Mouse (Mus musculus): ENCODE data around the gene Atp6v0a1. TPM values are rescaled to one million over a fixed set of nuclear protein-coding genes. Genes with fewer than 3 reads are reported as not detected.

Gene Atp6v0a1
- total RNA-seq, 2 experiments from 2014 or later = 65.0 to 71.5 TPM

DNA sequence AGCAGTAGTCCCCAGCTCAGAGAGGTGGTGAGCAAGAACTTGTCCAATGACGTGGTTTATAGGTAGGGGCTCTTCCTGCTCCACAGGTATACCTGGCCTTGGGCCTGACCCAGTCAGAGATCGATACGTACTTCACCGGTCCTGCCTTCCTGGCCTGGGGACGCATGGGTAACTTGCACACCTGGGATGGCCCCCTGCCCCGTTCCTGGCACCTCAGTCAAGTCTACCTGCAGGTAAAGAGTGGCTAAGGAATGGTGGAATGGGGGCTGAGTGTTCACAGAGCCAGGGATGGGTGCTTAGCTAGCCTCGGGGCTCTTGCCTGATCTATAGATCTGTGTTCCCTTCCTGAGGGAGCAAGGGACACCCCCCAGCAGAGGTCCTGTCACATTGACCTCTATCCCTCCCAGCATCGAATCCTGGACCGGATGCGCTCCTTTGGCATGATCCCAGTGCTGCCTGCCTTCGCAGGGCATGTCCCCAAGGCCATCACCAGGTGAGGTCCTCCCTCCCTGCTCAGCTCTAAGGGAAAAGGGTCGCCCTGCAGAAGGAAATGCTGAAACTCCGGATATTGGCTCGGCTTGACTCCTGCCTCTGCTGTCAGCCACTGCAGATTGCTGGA lies 62.7 kb downstream of the Atp6v0a1 start:
- ATAC-seq (replicated peaks; ENCODE audit: low FRiP score, low TSS enrichment, poor library complexity, severe bottlenecking) = no peak

DNA sequence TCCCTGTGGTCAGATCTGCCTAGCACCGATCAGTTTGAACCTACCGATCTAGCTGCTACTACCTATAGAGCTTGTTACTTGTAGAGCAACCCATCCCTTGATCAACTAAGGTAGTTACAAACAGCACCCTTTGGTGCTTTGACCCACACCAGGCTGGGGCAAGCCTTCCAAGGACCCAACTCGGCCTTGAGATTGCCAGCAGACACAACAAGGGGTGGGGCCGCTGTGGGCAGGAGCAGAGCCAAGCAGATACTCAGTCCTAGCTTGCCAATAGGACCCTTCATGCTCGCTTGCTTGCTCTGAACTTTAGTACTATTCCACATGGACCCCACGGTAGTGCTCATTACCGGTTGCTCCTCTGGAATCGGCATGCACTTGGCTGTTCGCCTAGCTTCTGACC lies 68.9 kb downstream of the Atp6v0a1 start, which contains the start of gene Hsd17b1:
TSS of gene Hsd17b1 (plus strand) at position 291 of the 400 bp plus-strand sequence.
- no peak for ATAC-seq (replicated peaks; ENCODE audit: low FRiP score, low TSS enrichment, poor library complexity, severe bottlenecking)

DNA sequence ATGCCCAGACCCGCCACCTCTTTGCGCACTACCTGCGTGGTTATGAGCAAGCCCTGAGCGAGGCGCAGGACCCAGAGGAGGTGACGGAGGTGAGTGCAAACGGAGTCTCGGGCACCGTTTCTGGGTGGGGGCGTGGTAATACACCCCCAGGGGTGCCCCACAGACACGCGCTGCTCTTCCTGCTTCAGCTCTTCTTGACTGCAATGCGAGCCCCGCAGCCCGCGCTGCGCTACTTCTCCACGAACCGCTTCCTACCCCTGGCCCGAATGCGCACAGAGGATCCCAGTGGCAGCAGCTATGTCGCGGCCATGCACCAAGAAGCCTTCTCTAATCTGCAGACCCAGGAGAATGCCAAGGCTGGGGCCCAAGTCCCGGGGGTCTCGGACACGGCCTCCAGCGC lies 70.5 kb downstream of the Atp6v0a1 start:
- no peak for ATAC-seq (replicated peaks; ENCODE audit: low FRiP score, low TSS enrichment, poor library complexity, severe bottlenecking)

DNA sequence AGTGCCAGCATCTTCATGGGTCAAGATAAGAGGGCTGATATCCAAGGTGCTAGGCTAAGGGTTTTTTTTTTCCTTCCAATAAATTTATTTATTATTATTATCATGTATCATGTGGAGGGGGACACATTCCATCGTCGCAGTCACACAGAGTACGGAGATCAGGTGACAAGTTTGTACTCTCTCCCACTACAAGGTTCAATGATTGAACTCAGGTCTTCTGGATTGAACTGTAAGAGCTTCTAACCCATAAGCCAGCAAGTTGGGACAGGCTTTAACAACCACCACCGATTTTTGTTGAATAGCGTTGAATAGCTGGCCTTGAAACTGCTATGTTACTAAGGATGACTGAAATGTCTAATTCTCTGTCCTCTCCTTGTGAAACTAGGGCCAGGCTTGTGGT lies 71.2 kb downstream of the Atp6v0a1 start:
- ATAC-seq (replicated peaks; ENCODE audit: low FRiP score, low TSS enrichment, poor library complexity, severe bottlenecking) = no peak

DNA sequence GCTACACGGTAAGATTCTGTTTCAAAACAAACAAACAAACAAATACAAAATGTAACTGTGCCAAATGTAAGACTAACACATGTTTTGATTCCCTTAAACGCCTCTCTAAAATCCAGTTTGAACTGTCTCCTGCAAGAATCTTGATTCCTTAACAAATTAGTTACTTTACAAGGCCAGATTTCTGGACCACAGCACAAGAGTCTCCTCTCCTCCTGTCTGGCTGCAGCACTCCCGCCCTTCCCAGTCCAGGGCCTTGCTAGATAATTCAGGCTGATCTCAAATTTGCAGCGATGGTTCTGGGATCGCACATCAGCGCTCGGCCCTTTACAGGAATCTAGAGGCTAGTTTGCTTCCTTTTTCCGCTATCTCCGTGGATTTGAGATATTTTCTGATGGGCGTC lies 72.4 kb downstream of the Atp6v0a1 start:
- ATAC-seq (replicated peaks; ENCODE audit: low FRiP score, low TSS enrichment, poor library complexity, severe bottlenecking) = no peak

DNA sequence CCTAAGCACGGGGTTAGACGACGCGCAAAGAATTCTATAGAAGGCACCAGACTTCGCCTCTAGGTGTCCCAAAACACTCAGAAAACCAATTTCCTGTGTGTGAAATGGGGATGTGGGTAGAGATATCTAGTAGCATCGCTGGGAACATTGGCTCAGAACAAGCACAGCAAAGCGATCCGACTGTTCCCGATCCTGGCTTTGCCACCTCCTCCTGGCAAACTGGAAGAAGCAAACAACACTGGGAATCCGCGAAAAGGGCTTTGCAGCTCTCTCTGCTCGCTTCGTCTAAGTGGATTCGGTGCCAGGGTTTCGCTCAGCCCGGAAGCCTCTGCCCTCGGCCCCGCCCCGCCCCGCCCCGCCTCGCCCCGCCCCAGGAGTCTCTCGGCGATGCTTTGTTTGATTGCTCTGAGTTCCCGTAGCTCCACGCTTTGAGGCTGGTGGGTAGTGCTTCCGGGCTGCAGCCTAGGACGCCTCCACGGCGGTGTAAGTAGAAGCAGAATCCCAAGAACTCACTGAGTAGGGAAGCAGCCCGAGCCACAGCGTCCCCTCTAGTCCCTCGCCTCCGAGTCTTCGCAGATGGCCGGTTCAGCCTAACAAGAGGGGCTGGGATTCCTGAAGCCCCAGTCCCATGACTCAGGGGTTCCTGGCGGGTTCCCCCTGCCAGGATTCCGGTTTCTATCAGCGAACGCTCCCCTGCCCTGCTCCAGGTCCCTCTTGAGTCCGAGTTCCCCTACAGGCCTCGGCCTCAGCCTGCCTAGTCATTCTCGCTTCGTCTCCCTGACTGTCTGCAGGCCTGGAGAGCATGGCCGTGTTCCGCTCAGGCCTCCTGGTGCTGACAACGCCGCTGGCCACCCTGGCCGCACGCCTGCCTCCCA lies 73.2 kb downstream of the Atp6v0a1 start, which contains the start of gene Coasy:
TSS of gene Coasy (plus strand) at position 358 of the 875 bp plus-strand sequence.
- peak; percentile 62 for ATAC-seq (replicated peaks; ENCODE audit: low FRiP score, low TSS enrichment, poor library complexity, severe bottlenecking)

DNA sequence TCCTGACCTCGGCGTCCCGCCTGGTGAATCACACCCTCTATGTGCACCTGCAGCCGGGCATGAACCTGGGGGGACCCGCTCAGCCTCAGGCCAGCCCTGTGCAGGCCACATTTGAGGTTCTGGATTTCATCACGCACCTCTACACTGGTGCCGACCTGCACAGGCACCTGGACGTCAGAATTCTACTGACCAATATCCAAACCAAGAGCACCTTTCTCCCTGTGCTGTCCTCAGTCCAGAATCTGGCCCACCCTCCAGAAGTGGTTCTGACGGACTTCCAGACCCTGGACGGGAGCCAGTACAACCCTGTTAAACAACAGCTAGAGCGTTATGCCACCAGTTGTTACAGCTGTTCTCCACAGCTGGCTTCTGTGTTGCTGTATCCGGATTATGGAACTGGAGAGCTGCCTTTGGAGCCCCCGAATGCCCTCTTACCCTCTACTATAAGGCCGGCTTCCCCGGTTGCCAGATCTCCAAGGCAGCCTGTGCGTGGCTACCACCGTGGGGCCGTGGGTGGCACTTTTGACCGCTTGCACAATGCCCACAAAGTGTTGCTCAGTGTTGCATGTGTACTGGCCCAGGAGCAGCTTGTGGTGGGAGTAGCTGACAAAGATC lies 73.9 kb downstream of the Atp6v0a1 start:
- no peak for ATAC-seq (replicated peaks; ENCODE audit: low FRiP score, low TSS enrichment, poor library complexity, severe bottlenecking)

DNA sequence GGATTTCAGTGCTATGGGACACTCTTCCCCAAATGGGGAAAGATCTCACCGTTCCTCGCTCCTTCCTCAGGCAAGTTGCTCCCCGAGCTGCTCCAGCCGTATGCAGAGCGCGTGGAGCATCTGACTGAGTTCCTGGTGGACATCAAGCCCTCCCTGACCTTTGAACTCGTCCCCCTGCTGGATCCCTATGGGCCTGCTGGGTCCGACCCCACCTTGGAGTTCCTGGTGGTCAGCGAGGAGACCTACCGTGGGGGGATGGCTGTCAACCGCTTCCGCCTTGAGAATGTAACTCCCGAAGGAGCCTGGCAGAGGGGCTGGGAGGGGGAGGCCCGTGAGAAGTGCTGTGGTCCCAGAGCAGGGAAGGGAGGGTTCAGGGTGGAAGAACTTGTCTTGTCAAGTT lies 75.0 kb downstream of the Atp6v0a1 start:
- ATAC-seq (replicated peaks; ENCODE audit: low FRiP score, low TSS enrichment, poor library complexity, severe bottlenecking) = no peak

DNA sequence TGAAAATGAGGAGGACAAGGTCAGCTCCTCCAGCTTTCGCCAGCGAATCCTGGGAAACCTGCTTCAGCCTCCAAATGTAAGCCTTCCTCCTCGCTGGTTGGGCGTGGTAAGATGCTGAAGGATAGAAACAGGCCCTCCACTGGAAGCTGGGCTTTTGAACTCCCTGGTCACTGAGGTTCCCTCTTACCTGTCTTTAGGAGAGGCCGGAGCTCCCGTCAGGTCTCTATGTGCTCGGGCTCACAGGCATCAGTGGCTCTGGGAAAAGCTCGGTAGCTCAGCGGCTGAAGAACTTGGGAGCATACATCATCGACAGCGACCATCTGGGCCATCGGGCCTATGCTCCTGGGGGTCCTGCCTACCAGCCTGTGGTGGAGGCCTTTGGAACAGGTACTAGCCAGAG lies 75.6 kb downstream of the Atp6v0a1 start:
- no peak for ATAC-seq (replicated peaks; ENCODE audit: low FRiP score, low TSS enrichment, poor library complexity, severe bottlenecking)

DNA sequence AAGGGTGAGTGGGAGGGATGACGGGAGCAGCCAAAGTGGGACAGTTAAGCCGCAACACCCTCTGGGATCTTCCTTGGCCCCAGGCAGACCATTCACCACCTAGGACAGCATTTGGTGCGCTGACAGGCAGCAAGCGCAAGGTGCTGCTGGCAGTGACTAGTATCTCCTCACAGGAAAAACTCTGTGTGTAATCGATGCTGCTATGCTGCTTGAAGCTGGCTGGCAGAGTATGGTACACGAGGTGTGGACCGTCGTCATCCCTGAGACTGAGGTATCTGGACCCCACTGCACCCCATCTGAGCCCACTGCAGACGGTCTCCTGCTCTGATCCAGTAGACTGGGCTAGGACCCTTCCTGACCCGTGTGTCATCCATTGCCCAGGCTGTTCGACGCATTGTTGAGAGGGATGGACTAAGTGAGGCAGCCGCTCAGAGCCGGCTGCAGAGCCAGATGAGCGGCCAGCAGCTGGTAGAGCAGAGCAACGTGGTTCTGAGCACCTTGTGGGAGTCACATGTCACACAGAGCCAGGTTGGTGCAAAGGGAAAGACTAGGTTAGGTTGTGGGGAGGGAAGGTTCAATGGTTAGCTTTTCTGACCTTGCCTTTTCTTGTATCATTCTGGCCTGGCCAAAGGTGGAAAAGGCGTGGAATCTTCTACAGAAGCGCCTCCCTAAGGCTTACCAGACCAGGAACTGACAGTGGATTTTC lies 76.5 kb downstream of the Atp6v0a1 start:
- ATAC-seq (replicated peaks; ENCODE audit: low FRiP score, low TSS enrichment, poor library complexity, severe bottlenecking) = no peak

DNA sequence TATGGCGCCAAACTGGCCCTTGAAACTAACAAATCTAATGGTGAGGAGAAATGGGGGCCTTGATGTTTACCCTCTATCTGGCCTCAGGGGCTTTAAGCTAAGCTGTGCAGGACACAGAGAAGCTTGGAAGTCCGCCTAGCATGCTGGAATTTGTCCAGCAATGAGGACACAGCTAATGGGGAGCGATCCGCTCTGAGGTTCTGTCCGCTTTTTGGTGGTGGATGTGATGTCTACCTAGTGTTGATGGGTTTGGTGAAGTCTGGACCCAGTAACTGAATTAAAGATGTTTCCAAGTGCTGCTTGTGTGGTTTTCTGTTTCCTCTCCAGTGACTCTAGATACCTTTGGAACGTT lies 77.0 kb downstream of the Atp6v0a1 start:
- ATAC-seq (replicated peaks; ENCODE audit: low FRiP score, low TSS enrichment, poor library complexity, severe bottlenecking) = no peak

DNA sequence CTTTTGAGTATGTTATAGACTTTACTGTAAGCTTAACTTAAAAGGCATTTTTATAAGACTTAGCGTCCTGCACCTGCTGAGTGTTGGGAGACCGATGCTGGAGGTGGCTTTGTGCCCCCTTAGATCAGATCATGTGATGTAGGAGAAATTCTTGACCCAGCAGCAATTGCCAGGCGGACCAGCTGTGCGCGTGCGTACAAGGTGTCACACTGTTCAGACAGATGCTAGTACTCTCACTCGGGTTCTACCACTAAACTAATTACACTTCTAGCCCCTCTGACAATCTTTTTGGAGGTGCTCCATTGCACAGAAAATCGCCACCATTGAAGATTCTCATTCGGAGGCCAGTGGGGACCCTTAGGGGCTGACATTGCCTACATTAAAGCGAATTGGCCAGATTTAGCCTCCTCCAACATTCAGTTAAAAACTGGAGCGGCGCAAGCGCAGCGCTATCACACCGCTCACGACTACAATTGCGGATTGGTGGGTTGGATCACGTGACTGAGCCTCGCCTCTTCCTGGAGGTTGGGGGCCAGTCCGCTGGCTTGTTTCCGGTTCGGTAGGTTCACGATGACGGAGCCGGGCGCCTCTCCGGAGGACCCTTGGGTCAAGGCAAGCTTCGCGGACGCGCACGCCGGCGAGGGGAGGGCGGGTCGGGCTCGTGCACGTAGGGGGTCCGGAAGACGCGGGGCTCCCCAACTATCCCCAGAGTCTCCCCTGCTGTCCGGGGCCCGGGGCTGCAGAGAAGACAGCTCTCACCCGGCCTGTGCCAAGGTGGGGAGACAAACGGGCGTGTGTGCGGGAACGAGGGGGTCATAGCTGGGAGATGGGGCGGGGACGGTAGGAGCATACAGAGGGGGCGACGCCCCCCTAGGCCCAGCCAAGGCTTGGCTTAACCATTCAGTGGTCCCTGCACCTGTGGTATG lies 77.8 kb downstream of the Atp6v0a1 start, which contains the start of gene Mlx:
TSS of gene Mlx (plus strand) at position 522 of the 926 bp plus-strand sequence.
- ATAC-seq (replicated peaks; ENCODE audit: low FRiP score, low TSS enrichment, poor library complexity, severe bottlenecking) = peak; percentile 72

DNA sequence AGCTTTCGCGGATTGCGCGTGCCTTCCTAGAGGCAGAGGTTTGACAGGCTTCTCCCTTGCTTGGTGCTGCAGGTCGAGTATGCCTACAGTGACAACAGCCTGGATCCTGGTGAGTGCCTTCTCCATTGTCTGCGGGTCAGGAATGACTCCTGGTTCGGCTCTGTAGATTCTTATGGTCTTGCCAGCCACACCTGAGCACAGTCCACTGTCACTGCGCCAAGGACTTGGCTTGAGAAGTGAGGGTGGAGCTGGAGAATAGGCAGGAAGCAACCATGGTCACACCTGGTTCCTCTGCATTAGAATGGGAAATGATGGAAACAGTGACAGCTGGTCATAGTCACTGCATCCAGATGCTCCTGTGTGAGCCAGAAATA lies 78.4 kb downstream of the Atp6v0a1 start:
- peak; percentile 11; the same call in 1 of the 2 replicates for ATAC-seq (replicated peaks; ENCODE audit: low FRiP score, low TSS enrichment, poor library complexity, severe bottlenecking)

DNA sequence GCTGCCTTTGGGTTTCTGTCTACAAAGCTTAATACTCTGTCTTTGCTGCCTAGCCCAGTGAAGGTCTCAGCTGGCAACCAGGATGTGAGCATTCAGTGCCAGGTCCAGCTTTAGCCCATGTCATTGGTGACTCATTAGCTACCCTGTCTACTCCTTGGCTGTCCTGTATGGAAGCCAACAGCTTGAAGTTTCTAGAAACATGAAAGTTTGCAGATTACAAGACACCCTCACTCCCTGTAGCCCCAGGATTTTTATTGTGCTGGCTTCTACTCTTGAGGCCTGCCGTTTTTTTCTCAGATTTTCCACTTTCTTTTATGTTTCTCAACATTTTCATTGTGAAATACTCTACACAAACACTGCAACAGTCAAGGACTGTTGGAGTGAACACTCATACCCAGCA lies 80.7 kb downstream of the Atp6v0a1 start:
- no peak for ATAC-seq (replicated peaks; ENCODE audit: low FRiP score, low TSS enrichment, poor library complexity, severe bottlenecking)

DNA sequence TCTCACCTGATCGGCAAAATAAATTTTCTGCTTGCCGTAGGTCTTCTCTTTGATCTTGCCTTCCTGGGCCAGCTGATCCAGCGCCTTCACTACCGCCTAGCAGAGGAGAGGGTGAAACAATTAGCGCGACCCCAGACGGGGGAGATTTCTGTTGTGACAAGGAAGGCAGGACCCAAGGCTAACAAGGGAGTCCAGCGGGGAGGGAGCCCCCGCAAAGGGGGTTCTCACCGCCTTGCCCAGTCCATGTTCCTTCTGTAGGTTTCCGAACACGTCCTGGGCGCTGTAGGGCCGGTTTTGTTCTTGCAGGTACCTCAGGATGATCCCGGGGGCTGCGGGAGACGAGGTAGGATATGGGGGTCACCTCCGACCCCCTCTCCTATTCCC lies 85.7 kb downstream of the Atp6v0a1 start:
- ATAC-seq (replicated peaks; ENCODE audit: low FRiP score, low TSS enrichment, poor library complexity, severe bottlenecking) = peak; percentile 16; the same call in 1 of the 2 replicates

DNA sequence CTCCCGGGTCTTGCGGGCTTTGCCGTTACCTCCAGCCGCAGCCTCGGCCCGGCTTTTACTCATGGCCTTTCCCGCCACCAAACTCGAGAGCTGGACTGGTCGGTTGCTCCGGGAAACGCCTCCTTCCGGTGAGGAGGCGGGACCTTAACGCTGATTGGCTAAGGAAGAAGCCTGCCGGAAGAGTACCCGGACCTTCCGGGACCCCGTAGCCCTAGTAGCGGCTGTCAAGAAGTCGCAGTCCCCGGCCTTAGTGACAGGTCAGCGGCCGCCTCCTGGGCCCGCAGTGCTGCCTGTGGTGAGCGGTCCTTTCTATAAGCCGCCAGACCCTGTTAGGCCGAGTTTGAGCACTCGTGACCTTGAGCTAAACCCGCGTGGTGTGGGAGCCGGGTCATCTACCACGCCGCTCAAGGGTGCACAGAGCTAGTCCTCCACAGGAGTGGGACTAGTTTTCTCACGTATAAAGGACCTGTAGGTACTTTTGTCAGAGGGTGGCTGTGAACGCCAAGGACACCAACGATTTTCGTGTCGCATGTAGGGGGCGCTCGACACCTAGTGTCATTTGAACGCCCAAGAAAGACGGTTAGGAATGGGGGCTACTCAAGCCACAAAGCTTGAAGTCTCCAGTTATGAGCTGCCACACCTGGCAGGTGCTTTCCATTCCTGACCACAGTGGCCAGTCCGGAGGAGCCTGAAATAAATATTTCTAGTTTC lies 86.2 kb downstream of the Atp6v0a1 start, which contains the start of gene Psmc3ip:
TSS of gene Psmc3ip (minus strand) at position 123 of the 711 bp plus-strand sequence.
- ATAC-seq (replicated peaks; ENCODE audit: low FRiP score, low TSS enrichment, poor library complexity, severe bottlenecking) = peak; percentile 97

DNA sequence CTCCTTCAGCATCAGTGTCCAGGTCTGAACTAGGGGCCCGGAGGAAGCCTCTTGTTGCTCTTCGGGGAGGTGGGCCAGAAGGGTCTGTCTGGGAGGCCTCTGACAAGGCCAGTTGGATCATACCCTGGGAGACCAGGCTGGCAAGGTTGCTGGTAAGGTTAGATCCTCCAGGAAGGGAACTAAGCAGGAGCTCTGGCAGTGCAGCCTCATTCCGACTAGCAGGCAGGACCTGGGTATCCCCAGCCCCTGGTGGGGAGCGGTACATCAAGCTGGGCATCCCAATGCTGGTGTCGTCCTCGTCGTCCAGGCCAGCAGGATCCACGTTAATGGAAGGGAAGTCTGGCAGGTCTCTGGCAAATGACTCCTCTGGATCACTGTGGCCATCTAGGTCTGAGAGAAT lies 89.0 kb downstream of the Atp6v0a1 start:
- ATAC-seq (replicated peaks; ENCODE audit: low FRiP score, low TSS enrichment, poor library complexity, severe bottlenecking) = no peak

DNA sequence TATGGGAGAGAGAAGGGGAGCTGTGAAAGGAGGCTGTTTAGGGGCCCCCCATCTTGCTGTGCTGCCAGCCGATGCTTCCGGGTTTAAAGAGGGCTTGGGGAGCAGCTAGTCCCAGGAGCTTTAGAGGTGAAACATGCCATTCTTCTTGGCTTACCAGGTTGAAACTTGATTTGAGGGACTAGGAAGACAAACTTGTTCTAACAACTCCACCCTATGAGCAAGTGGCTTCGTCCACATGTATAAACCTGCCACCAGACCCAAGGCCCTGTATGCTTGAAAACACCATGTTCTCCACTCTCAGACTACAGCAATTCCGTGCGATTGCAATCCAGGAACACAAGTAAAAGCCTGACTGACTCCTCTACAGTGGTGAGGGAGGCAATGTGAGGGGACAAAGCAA lies 93.8 kb downstream of the Atp6v0a1 start:
- ATAC-seq (replicated peaks; ENCODE audit: low FRiP score, low TSS enrichment, poor library complexity, severe bottlenecking) = no peak

Data from megakaryocyte-erythroid progenitor cell, adult 5-6 weeks (primary cell).